Comparison of ENCODE assay signal across 19 mouse cellular contexts in genomic region chr2:148585721-148586335, GRCm38 (mm10).
A peak's percentile ranks its signal among the peaks of the same experiment; 100 is the strongest.
DNase-seq lines count a peak whose midpoint lies in the region; ATAC-seq and TF ChIP-seq lines count a peak whose summit lies in the region.
"Had no signal": no experiment of that assay in that cellular context is flagged by ENCODE, and none has a peak within 500 bp of the region (broad histone marks: within the 10 kb centered on the region; RNA-seq: fewer than 3 reads in every experiment).

No protein-coding gene starts in this region.

- no peak overlapping the region for H3K27ac ChIP-seq in liver, postnatal 0 days (ENCODE audit: low read depth)
- H3K27ac ChIP-seq: embryonic facial prominence, embryonic 13.5 days; forebrain, embryonic 12.5 days; hindbrain, embryonic 12.5 days had no signal

- no peak for TF ChIP-seq CTCF in liver, postnatal 0 days (IDR thresholded peaks at IDR 0.05; ENCODE audit: low read depth)

- no peak for TF ChIP-seq EP300 in liver, postnatal 0 days (IDR thresholded peaks at IDR 0.05; ENCODE audit: low read depth)

- H3K4me3 ChIP-seq in liver, postnatal 0 days (ENCODE audit: low read depth, low read length): no peak overlapping the region
- H3K4me3 ChIP-seq: embryonic facial prominence, embryonic 13.5 days; forebrain, embryonic 12.5 days; heart, embryonic 12.5 days; hindbrain, embryonic 12.5 days had no signal

- H3K27me3 ChIP-seq in liver, postnatal 0 days (ENCODE audit: insufficient read depth, low read length): no peaks in the 10 kb centered on the region
- H3K27me3 ChIP-seq: embryonic facial prominence, embryonic 13.5 days; forebrain, embryonic 12.5 days; heart, embryonic 12.5 days; hindbrain, embryonic 12.5 days had no signal

- no peak overlapping the region for H3K9ac ChIP-seq in liver, postnatal 0 days (replicated peaks)
- H3K9ac ChIP-seq: embryonic facial prominence, embryonic 13.5 days; forebrain, embryonic 12.5 days; heart, embryonic 12.5 days; hindbrain, embryonic 12.5 days had no signal

- intact Hi-C loops in heart, postnatal 25 days (cut with DNase I): no loop called here

- no peaks in the 10 kb centered on the region for H3K9me3 ChIP-seq in liver, postnatal 0 days (ENCODE audit: low read length)
- H3K9me3 ChIP-seq: embryonic facial prominence, embryonic 13.5 days; forebrain, embryonic 12.5 days; heart, embryonic 12.5 days; hindbrain, embryonic 12.5 days had no signal

- H3K4me2 ChIP-seq in liver, postnatal 0 days (ENCODE audit: low read depth, low read length): no peak overlapping the region
- H3K4me2 ChIP-seq: embryonic facial prominence, embryonic 13.5 days; forebrain, embryonic 12.5 days; heart, embryonic 12.5 days; hindbrain, embryonic 12.5 days had no signal

- no peaks in the 10 kb centered on the region for H3K36me3 ChIP-seq in liver, postnatal 0 days (replicated peaks; ENCODE audit: insufficient read depth, low read length)
- H3K36me3 ChIP-seq: embryonic facial prominence, embryonic 13.5 days; forebrain, embryonic 12.5 days; heart, embryonic 12.5 days; hindbrain, embryonic 12.5 days had no signal

- 43% methylated on average over 1 of the region's 1 CpGs for WGBS in liver, postnatal 0 days (ENCODE audit: insufficient replicate concordance)

- peak; percentile 35; the same call in 1 of the 2 replicates for ATAC-seq in liver, postnatal 0 days
- ATAC-seq: forebrain, embryonic 16.5 days; hindbrain, embryonic 16.5 days had no signal

- H3K4me1 ChIP-seq in liver, postnatal 0 days (ENCODE audit: insufficient read depth): no peaks in the 10 kb centered on the region
- H3K4me1 ChIP-seq: embryonic facial prominence, embryonic 13.5 days; forebrain, embryonic 12.5 days; heart, embryonic 12.5 days; hindbrain, embryonic 12.5 days had no signal

- peak; percentile 72 for DNase-seq in heart, adult 11 months
- DNase-seq in heart, postnatal 25 days (ENCODE audit: low spot score): no peak
- DNase-seq in lung, postnatal 36 days: peak; percentile 25
- no peak for DNase-seq in lung, postnatal 25 days (ENCODE audit: low spot score)
- DNase-seq in liver, postnatal 0 days: no peak
- DNase-seq in neural tube, embryonic 10.5 days (ENCODE audit: extremely low spot score, low spot score): no peak
- no peak for DNase-seq in spleen, postnatal 36 days (ENCODE audit: low spot score in 2 of 2)
- no peak for DNase-seq in right cerebral cortex, postnatal 36 days (ENCODE audit: low spot score in 2 of 2)
- DNase-seq: adrenal gland, postnatal 10 days; cerebellum, adult 2 months; cerebellum, postnatal 10 days; gastrocnemius, postnatal 10 days; heart, postnatal 36 days had no signal

Comparison
In these comparisons a context has a peak if more than half of its experiments do, and no peak if none do; other contexts are left out.
1. DNase-seq: peak in heart, adult 11 months (single experiment) and lung, postnatal 36 days (single experiment); none in heart, postnatal 25 days (single experiment), lung, postnatal 25 days (single experiment), liver, postnatal 0 days (single experiment), neural tube, embryonic 10.5 days (single experiment), spleen, postnatal 36 days (0 of 2) and right cerebral cortex, postnatal 36 days (0 of 2).